ENCODE assay signal across 18 mouse cellular contexts in genomic region chr11:3725331-3726054, GRCm38 (mm10).
DNase-seq lines count a peak whose midpoint lies in the region; ATAC-seq and TF ChIP-seq lines count a peak whose summit lies in the region.
"Had no signal": no experiment of that assay in that cellular context is flagged by ENCODE, and none has a peak within 500 bp of the region (broad histone marks: within the 10 kb centered on the region; RNA-seq: fewer than 3 reads in every experiment).

No protein-coding gene starts in this region.

- ATAC-seq in neural tube, embryonic 13.5 days (ENCODE audit: low read depth), result peak; percentile 67
- no peak for ATAC-seq in midbrain, embryonic 11.5 days (ENCODE audit: low FRiP score)
- no peak for ATAC-seq in heart, embryonic 11.5 days (replicated peaks; ENCODE audit: insufficient number of reproducible peaks, low FRiP score, low TSS enrichment)

- no peaks in the 10 kb centered on the region for H3K9me3 ChIP-seq in neural tube, embryonic 13.5 days
- no peaks in the 10 kb centered on the region for H3K9me3 ChIP-seq in midbrain, embryonic 11.5 days (ENCODE audit: control insufficient read depth, low read length)
- H3K9me3 ChIP-seq in heart, embryonic 11.5 days (replicated peaks; ENCODE audit: control insufficient read depth, low read length), result no peaks in the 10 kb centered on the region
- H3K9me3 ChIP-seq: embryonic facial prominence, embryonic 12.5 days; heart, embryonic 10.5 days; liver, embryonic 15.5 days had no signal

- peak overlapping the region; percentile 42; the same call in 1 of the 2 replicates for H3K27ac ChIP-seq in cerebellum, adult 2 months (ENCODE audit: insufficient read depth, low read length)
- peak overlapping the region; percentile 76 for H3K27ac ChIP-seq in neural tube, embryonic 13.5 days (replicated peaks)
- no peak overlapping the region for H3K27ac ChIP-seq in midbrain, embryonic 11.5 days (ENCODE audit: low read depth, low read length)
- H3K27ac ChIP-seq in heart, embryonic 11.5 days (ENCODE audit: low read depth, low read length), result no peak overlapping the region
- H3K27ac ChIP-seq: embryonic facial prominence, embryonic 12.5 days; heart, embryonic 10.5 days; liver, embryonic 15.5 days had no signal

- no peaks in the 10 kb centered on the region for H3K36me3 ChIP-seq in neural tube, embryonic 13.5 days
- no peaks in the 10 kb centered on the region for H3K36me3 ChIP-seq in midbrain, embryonic 11.5 days (ENCODE audit: control insufficient read depth, insufficient read depth, low read length)
- no peaks in the 10 kb centered on the region for H3K36me3 ChIP-seq in heart, embryonic 11.5 days (ENCODE audit: control insufficient read depth, insufficient read depth, low read length)
- H3K36me3 ChIP-seq: embryonic facial prominence, embryonic 12.5 days; heart, embryonic 10.5 days; liver, embryonic 15.5 days had no signal

- no peak for TF ChIP-seq CTCF in cerebellum, adult 2 months (IDR thresholded peaks at IDR 0.05; ENCODE audit: borderline replicate concordance, insufficient read depth, low read depth, low read length)

- no peak overlapping the region for H3K4me3 ChIP-seq in cerebellum, adult 2 months (replicated peaks; ENCODE audit: insufficient read depth, low read depth, low read length)
- no peak overlapping the region for H3K4me3 ChIP-seq in neural tube, embryonic 13.5 days
- H3K4me3 ChIP-seq in midbrain, embryonic 11.5 days (ENCODE audit: low read depth, low read length), result no peak overlapping the region
- H3K4me3 ChIP-seq in heart, embryonic 11.5 days (ENCODE audit: low read depth, low read length), result no peak overlapping the region
- H3K4me3 ChIP-seq: embryonic facial prominence, embryonic 12.5 days; heart, embryonic 10.5 days; liver, embryonic 15.5 days had no signal

- H3K27me3 ChIP-seq in cerebellum, adult 2 months (ENCODE audit: control insufficient read depth, insufficient read depth, low read length), result no peaks in the 10 kb centered on the region
- no peaks in the 10 kb centered on the region for H3K27me3 ChIP-seq in neural tube, embryonic 13.5 days
- H3K27me3 ChIP-seq in midbrain, embryonic 11.5 days (ENCODE audit: control insufficient read depth, insufficient read depth, low read length), result no peaks in the 10 kb centered on the region
- no peaks in the 10 kb centered on the region for H3K27me3 ChIP-seq in heart, embryonic 11.5 days (ENCODE audit: control insufficient read depth, insufficient read depth, low read length)
- H3K27me3 ChIP-seq: embryonic facial prominence, embryonic 12.5 days; liver, embryonic 15.5 days had no signal

- peak in 1 of 2 experiments; percentile 25 for DNase-seq in cerebellum, adult 2 months
- DNase-seq in cerebellum, postnatal 25 days, result no peak
- DNase-seq in neural tube, embryonic 10.5 days (ENCODE audit: extremely low spot score, low spot score), result no peak
- DNase-seq in midbrain, embryonic 11.5 days (ENCODE audit: low spot score, missing footprints), result peak; percentile 81
- no peak for DNase-seq in heart, adult 8-10 months (ENCODE audit: low spot score)
- DNase-seq in Muller cell, postnatal 12 days (ENCODE audit: inconsistent ontology term), result no peak
- DNase-seq: adrenal gland, postnatal 14 days; gastrocnemius, postnatal 14 days; heart, postnatal 36 days; kidney, adult 11 months; kidney, postnatal 14 days; spleen, adult 18-20 months; thymus, postnatal 14 days had no signal

- H3K4me1 ChIP-seq in cerebellum, adult 2 months (ENCODE audit: control insufficient read depth, insufficient read depth, low read length), result peaks cover 81% of the 10 kb centered on the region
- H3K4me1 ChIP-seq in neural tube, embryonic 13.5 days (replicated peaks), result peaks cover 29% of the 10 kb centered on the region
- H3K4me1 ChIP-seq in midbrain, embryonic 11.5 days (ENCODE audit: control insufficient read depth, insufficient read depth, low read length), result peaks cover 7% of the 10 kb centered on the region
- no peaks in the 10 kb centered on the region; the same call in 1 of the 2 replicates for H3K4me1 ChIP-seq in heart, embryonic 11.5 days (ENCODE audit: control insufficient read depth, insufficient read depth, low read length)
- H3K4me1 ChIP-seq: embryonic facial prominence, embryonic 12.5 days; liver, embryonic 15.5 days had no signal

- TF ChIP-seq POLR2A in cerebellum, adult 2 months (IDR thresholded peaks at IDR 0.05; ENCODE audit: borderline replicate concordance, insufficient read depth, low read length), result no peak

- no peak overlapping the region for H3K4me2 ChIP-seq in neural tube, embryonic 13.5 days
- no peak overlapping the region for H3K4me2 ChIP-seq in midbrain, embryonic 11.5 days
- no peak overlapping the region for H3K4me2 ChIP-seq in heart, embryonic 11.5 days
- H3K4me2 ChIP-seq: embryonic facial prominence, embryonic 12.5 days; liver, embryonic 15.5 days had no signal

- H3K9ac ChIP-seq in neural tube, embryonic 13.5 days, result no peak overlapping the region
- H3K9ac ChIP-seq in midbrain, embryonic 11.5 days (ENCODE audit: low read length), result no peak overlapping the region
- H3K9ac ChIP-seq in heart, embryonic 11.5 days (ENCODE audit: low read depth, low read length), result no peak overlapping the region
- H3K9ac ChIP-seq: embryonic facial prominence, embryonic 12.5 days; liver, embryonic 15.5 days had no signal

- 48% methylated on average over 10 of the region's 10 CpGs for WGBS in cerebellum, adult 2 months
- WGBS in neural tube, embryonic 13.5 days, result 58% methylated on average over 10 of the region's 10 CpGs
- 62% methylated on average over 10 of the region's 10 CpGs for WGBS in midbrain, embryonic 11.5 days
- WGBS in heart, embryonic 11.5 days (ENCODE audit: insufficient replicate concordance), result 53% methylated on average over 9 of the region's 10 CpGs

Comparison
In these comparisons a context has a peak if more than half of its experiments do, and no peak if none do; other contexts are left out.
1. H3K27ac ChIP-seq: peak in cerebellum, adult 2 months (single experiment) and neural tube, embryonic 13.5 days (single experiment); none in midbrain, embryonic 11.5 days (single experiment) and heart, embryonic 11.5 days (single experiment).